Mouse (Mus musculus): ENCODE data around the gene Arl8a. TPM values are rescaled to one million over a fixed set of nuclear protein-coding genes. Genes with fewer than 3 reads are reported as not detected.
"Not testable (repeated sequence)": the region's sequence is repeated elsewhere in the genome, so short reads cannot be mapped to it uniquely, and the experiment has no call there.

The Arl8a gene
- polyA plus RNA-seq, 1 experiment from 2014 or later = 104 TPM

GRCm38 (mm10) chr1:135189186-135189585 lies 42.6 kb downstream of the Arl8a start:
- H3K9ac ChIP-seq (ENCODE audit: low read length) = no peak overlapping the region
- DNase-seq (ENCODE audit: low spot score) = no peak

GRCm38 (mm10) chr1:135194335-135194734 lies 47.7 kb downstream of the Arl8a start:
- H3K9ac ChIP-seq (ENCODE audit: low read length); H3K36me3 ChIP-seq (ENCODE audit: control insufficient read depth, insufficient read depth, low read length); H3K4me2 ChIP-seq (ENCODE audit: low read depth); H3K4me1 ChIP-seq (ENCODE audit: control insufficient read depth, insufficient read depth, low read length); H3K27me3 ChIP-seq (ENCODE audit: control insufficient read depth, insufficient read depth, low read length); H3K4me3 ChIP-seq (ENCODE audit: low read depth, low read length); ATAC-seq (ENCODE audit: insufficient read depth, low FRiP score, low TSS enrichment); H3K9me3 ChIP-seq (ENCODE audit: control insufficient read depth, low read length); DNase-seq (ENCODE audit: low spot score); H3K27ac ChIP-seq (ENCODE audit: low read depth, low read length): not testable (repeated sequence)
- WGBS = 73% methylated on average over 5 of the region's 5 CpGs

More at GRCm38 (mm10) chr1:135189186-135189585, 42.6 kb downstream of the Arl8a start:
- Histone ChIP-seq H3K4me3 (ENCODE audit: low read depth, low read length) (no peak overlapping the region), H3K27me3 (ENCODE audit: control insufficient read depth, insufficient read depth, low read length) (peaks cover 6% of the 10 kb centered on the region; the same call in 1 of the 2 replicates), H3K4me1 (ENCODE audit: control insufficient read depth, insufficient read depth, low read length) (no peaks in the 10 kb centered on the region), H3K4me2 (ENCODE audit: low read depth) (no peak overlapping the region), H3K27ac (ENCODE audit: low read depth, low read length) (no peak overlapping the region), H3K9me3 (ENCODE audit: control insufficient read depth, low read length) (no peaks in the 10 kb centered on the region), H3K36me3 (ENCODE audit: control insufficient read depth, insufficient read depth, low read length) (no peaks in the 10 kb centered on the region)
- ATAC-seq (ENCODE audit: insufficient read depth, low FRiP score, low TSS enrichment) = no peak
- 92% methylated on average over 4 of the region's 4 CpGs for WGBS

GRCm38 (mm10) chr1:135195907-135196440 lies 49.4 kb downstream of the Arl8a start:
- ATAC-seq (ENCODE audit: insufficient read depth, low FRiP score, low TSS enrichment) (no peak), DNase-seq (ENCODE audit: low spot score) (no peak)
- no peak overlapping the region for H3K27ac ChIP-seq (ENCODE audit: low read depth, low read length)

GRCm38 (mm10) chr1:135198412-135198811 lies 51.8 kb downstream of the Arl8a start:
- WGBS = 31% methylated on average over 5 of the region's 5 CpGs
- Histone ChIP-seq H3K36me3 (ENCODE audit: control insufficient read depth, insufficient read depth, low read length) (no peaks in the 10 kb centered on the region), H3K9me3 (ENCODE audit: control insufficient read depth, low read length) (no peaks in the 10 kb centered on the region), H3K9ac (ENCODE audit: low read length) (no peak overlapping the region), H3K27me3 (ENCODE audit: control insufficient read depth, insufficient read depth, low read length) (no peaks in the 10 kb centered on the region), H3K27ac (ENCODE audit: low read depth, low read length) (no peak overlapping the region), H3K4me3 (ENCODE audit: low read depth, low read length) (no peak overlapping the region), H3K4me1 (ENCODE audit: control insufficient read depth, insufficient read depth, low read length) (peaks cover 4% of the 10 kb centered on the region), H3K4me2 (ENCODE audit: low read depth) (no peak overlapping the region)
- DNase-seq (ENCODE audit: low spot score) (no peak), ATAC-seq (ENCODE audit: insufficient read depth, low FRiP score, low TSS enrichment) (no peak)

More at GRCm38 (mm10) chr1:135195907-135196440, 49.4 kb downstream of the Arl8a start:
- Histone ChIP-seq H3K4me1 (ENCODE audit: control insufficient read depth, insufficient read depth, low read length) (peaks cover 4% of the 10 kb centered on the region), H3K4me3 (ENCODE audit: low read depth, low read length) (no peak overlapping the region), H3K36me3 (ENCODE audit: control insufficient read depth, insufficient read depth, low read length) (no peaks in the 10 kb centered on the region), H3K27me3 (ENCODE audit: control insufficient read depth, insufficient read depth, low read length) (no peaks in the 10 kb centered on the region), H3K4me2 (ENCODE audit: low read depth) (no peak overlapping the region), H3K9ac (ENCODE audit: low read length) (no peak overlapping the region), H3K9me3 (ENCODE audit: control insufficient read depth, low read length) (no peaks in the 10 kb centered on the region)
- WGBS = 88% methylated on average over 6 of the region's 6 CpGs

- no peak overlapping the region for H3K27ac ChIP-seq (ENCODE audit: low read depth, low read length)
- H3K4me1 ChIP-seq (ENCODE audit: control insufficient read depth, insufficient read depth, low read length) = peaks cover 4% of the 10 kb centered on the region
- no peak overlapping the region for H3K4me3 ChIP-seq (ENCODE audit: low read depth, low read length)
- peak; percentile 58 for DNase-seq (ENCODE audit: low spot score)
- H3K27me3 ChIP-seq (ENCODE audit: control insufficient read depth, insufficient read depth, low read length) = no peaks in the 10 kb centered on the region
- H3K9ac ChIP-seq (ENCODE audit: low read length) = peak overlapping the region; percentile 49
- no peaks in the 10 kb centered on the region for H3K9me3 ChIP-seq (ENCODE audit: control insufficient read depth, low read length)
- ATAC-seq (ENCODE audit: insufficient read depth, low FRiP score, low TSS enrichment) = no peak; the same call in 1 of the 2 replicates
- H3K36me3 ChIP-seq (ENCODE audit: control insufficient read depth, insufficient read depth, low read length) = no peaks in the 10 kb centered on the region
- peak overlapping the region; percentile 37 for H3K4me2 ChIP-seq (ENCODE audit: low read depth)
- WGBS = 2% methylated on average over 21 of the region's 21 CpGs
These were observed 52.6 kb downstream of the Arl8a start for GRCm38 (mm10) chr1:135199014-135199819.

GRCm38 (mm10) chr1:135200400-135200799 lies 53.8 kb downstream of the Arl8a start:
- peaks cover 4% of the 10 kb centered on the region for H3K4me1 ChIP-seq (ENCODE audit: control insufficient read depth, insufficient read depth, low read length)

GRCm38 (mm10) chr1:135204196-135205126 lies 57.8 kb downstream of the Arl8a start:
- 35% methylated on average over 12 of the region's 12 CpGs for WGBS

More at GRCm38 (mm10) chr1:135200400-135200799, 53.8 kb downstream of the Arl8a start:
- DNase-seq (ENCODE audit: low spot score) (no peak), ATAC-seq (ENCODE audit: insufficient read depth, low FRiP score, low TSS enrichment) (no peak)
- no peak overlapping the region for H3K4me3 ChIP-seq (ENCODE audit: low read depth, low read length)
- no peak overlapping the region for H3K9ac ChIP-seq (ENCODE audit: low read length)
- H3K27ac ChIP-seq (ENCODE audit: low read depth, low read length) = no peak overlapping the region
- no peaks in the 10 kb centered on the region for H3K9me3 ChIP-seq (ENCODE audit: control insufficient read depth, low read length)
- H3K4me2 ChIP-seq (ENCODE audit: low read depth) = no peak overlapping the region
- H3K27me3 ChIP-seq (ENCODE audit: control insufficient read depth, insufficient read depth, low read length) = no peaks in the 10 kb centered on the region
- no peaks in the 10 kb centered on the region for H3K36me3 ChIP-seq (ENCODE audit: control insufficient read depth, insufficient read depth, low read length)
- WGBS = 72% methylated on average over 4 of the region's 4 CpGs

GRCm38 (mm10) chr1:135205257-135205656 lies 58.6 kb downstream of the Arl8a start:
- Histone ChIP-seq H3K4me3 (ENCODE audit: low read depth, low read length) (no peak overlapping the region), H3K4me1 (ENCODE audit: control insufficient read depth, insufficient read depth, low read length) (no peaks in the 10 kb centered on the region), H3K27ac (ENCODE audit: low read depth, low read length) (no peak overlapping the region), H3K4me2 (ENCODE audit: low read depth) (no peak overlapping the region), H3K9ac (ENCODE audit: low read length) (no peak overlapping the region), H3K27me3 (ENCODE audit: control insufficient read depth, insufficient read depth, low read length) (no peaks in the 10 kb centered on the region), H3K9me3 (ENCODE audit: control insufficient read depth, low read length) (no peaks in the 10 kb centered on the region), H3K36me3 (ENCODE audit: control insufficient read depth, insufficient read depth, low read length) (no peaks in the 10 kb centered on the region)
- DNase-seq (ENCODE audit: low spot score) (no peak), ATAC-seq (ENCODE audit: insufficient read depth, low FRiP score, low TSS enrichment) (no peak)
- 47% methylated on average over 4 of the region's 4 CpGs for WGBS

More at GRCm38 (mm10) chr1:135204196-135205126, 57.8 kb downstream of the Arl8a start:
- Histone ChIP-seq H3K27ac (ENCODE audit: low read depth, low read length) (no peak overlapping the region), H3K4me1 (ENCODE audit: control insufficient read depth, insufficient read depth, low read length) (peaks cover under 1% of the 10 kb centered on the region; the same call in 1 of the 2 replicates), H3K9me3 (ENCODE audit: control insufficient read depth, low read length) (no peaks in the 10 kb centered on the region), H3K4me3 (ENCODE audit: low read depth, low read length) (no peak overlapping the region), H3K4me2 (ENCODE audit: low read depth) (no peak overlapping the region), H3K9ac (ENCODE audit: low read length) (no peak overlapping the region), H3K36me3 (ENCODE audit: control insufficient read depth, insufficient read depth, low read length) (no peaks in the 10 kb centered on the region), H3K27me3 (ENCODE audit: control insufficient read depth, insufficient read depth, low read length) (no peaks in the 10 kb centered on the region)
- ATAC-seq (ENCODE audit: insufficient read depth, low FRiP score, low TSS enrichment) (no peak), DNase-seq (ENCODE audit: low spot score) (no peak)

Data from neural tube, embryonic 11.5 days (tissue).